Mouse (Mus musculus): ENCODE measurements at regions not wholly inside any gene's neighbourhood (a gene's known extent, or its start where the extent isn't known, plus 50 kb on each side); places are given as distances from the start of the nearest gene placed in this dataset.

DNA sequence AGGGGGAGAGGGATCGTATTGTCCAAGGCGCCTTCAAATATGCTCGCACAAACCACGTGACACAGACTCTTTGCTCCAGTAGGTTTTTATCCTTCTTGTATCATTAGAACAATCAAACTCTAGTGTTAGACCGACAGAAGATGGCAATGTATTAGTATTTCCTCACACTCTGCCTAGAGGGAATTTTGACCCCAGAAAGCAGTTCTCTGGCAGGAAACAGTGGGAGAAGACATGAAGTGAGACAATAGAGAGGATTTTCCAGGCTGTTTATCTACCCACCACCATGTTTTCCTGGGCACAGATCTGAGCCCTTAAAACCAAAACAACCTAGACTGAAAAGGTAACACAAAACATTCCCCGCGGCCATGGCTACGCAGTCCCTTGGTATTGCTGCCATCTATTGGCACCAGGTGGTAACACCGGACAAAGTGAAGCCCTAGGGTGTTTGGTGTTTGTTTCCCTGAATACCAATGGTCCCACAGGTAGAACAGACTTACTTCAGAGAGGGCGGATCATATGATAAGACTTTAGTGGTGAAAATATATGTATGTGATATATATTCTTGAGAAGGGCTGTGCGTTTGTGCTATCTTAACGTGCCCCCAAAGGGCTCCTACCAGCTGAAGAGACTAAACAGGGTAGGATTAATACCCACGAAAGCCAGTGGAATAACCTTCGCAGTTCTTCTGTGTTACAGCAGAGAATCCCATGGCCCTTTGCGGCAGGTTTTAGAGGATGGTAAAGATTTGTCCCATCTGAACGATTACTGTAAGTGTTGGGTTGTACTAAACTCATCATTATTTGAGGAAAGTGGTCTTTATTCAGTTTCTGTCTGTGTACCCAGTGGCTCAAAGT lies 1430.5 kb downstream of the Slc22a22 start:
- DNase-seq (ENCODE audit: extremely low spot score, low read depth, low spot score): peak; percentile 69

DNA sequence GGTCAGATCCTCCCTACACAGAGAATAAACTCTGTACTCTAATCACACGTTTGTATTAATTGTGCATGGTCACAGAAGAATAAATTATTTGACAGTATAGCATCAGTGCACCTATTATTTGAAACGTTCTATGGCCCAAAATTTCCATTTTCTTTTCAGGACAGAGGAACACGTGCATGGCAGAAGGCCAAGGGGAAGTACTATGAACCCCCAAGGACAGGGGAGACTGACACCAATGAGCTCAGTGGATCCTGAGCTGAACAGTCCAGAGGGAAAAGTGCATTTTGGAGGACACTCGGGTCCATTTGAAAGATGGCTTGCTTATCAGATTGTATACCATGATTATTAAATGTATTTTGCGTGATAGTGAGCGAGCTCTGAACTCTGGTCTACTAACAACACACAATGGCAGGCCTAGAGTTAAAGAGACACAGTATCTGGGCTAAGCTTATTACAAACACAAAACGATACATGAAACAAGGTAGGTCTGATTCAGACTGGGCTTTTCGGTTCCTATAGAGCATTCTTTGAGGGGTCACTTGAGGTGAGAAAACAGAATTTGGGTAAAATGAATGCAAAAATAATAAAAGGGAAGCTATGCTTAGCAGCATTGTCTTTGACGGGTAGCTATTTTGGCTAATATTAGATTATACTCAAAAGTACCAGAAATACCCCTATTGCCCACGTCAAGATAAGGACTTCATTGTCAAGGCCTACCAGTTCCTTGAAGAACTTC lies 1431.7 kb downstream of the Slc22a22 start:
- DNase-seq (ENCODE audit: extremely low spot score, low read depth, low spot score): no peak

DNA sequence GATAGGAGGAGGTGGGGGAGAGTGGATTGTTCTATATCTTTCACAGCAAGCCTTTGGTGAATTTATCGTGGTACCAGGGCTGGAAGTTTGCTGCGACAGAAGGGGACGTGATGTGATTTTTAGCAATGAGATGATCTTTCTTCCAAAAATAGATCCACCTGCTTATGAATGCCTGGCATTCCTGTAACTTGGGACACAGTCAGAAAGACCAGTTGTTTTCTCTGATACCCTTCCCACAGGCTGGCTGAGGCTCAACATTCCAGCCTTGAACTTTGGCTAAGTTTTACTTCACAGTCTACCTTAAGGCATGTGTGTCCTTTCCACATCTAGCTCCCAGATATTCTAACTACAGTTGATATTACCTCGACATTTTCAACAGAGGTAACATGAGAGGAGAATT lies 1434.1 kb downstream of the Slc22a22 start:
- DNase-seq (ENCODE audit: extremely low spot score, low read depth, low spot score): no peak

DNA sequence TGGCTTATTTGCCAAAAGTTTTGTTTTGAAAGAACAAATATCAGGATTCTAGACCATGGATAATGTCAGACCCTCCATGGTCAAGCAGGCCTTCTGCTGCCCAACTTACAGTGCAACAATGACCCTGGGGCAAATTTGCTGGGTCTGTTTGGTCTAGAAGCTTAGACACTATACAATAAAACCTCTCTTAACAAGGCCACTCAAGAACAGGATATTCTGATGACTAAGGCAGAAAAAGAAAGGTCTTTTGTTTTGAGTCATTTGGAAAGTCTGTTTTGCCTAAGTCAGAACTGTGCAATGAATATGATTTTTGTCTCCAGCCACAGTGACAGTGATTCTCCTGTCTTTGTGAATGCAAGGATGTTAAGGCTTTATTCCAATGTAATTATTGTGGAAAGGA lies 1435.0 kb downstream of the Slc22a22 start:
- no peak for DNase-seq (ENCODE audit: extremely low spot score, low read depth, low spot score)

DNA sequence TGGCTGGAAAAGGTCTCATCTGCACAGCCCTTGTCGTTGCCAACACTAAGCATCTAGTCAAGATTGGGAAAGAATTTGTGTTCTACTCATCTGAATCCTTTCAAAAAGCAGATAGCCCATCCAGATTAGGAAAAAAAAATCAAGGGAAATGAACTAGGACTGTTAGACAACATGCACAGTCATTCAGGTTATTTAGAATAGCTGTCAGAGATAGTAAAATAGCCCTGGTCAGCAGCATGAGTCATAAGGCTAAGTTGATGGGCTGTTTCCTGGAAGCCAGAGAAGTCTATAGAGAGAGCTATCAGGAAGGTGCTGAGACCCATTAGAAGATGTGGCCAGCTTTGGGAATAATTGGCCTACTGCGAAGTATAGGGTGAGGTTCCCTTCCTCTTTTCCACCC lies 1447.4 kb downstream of the Slc22a22 start:
- DNase-seq (ENCODE audit: extremely low spot score, low read depth, low spot score): no peak

DNA sequence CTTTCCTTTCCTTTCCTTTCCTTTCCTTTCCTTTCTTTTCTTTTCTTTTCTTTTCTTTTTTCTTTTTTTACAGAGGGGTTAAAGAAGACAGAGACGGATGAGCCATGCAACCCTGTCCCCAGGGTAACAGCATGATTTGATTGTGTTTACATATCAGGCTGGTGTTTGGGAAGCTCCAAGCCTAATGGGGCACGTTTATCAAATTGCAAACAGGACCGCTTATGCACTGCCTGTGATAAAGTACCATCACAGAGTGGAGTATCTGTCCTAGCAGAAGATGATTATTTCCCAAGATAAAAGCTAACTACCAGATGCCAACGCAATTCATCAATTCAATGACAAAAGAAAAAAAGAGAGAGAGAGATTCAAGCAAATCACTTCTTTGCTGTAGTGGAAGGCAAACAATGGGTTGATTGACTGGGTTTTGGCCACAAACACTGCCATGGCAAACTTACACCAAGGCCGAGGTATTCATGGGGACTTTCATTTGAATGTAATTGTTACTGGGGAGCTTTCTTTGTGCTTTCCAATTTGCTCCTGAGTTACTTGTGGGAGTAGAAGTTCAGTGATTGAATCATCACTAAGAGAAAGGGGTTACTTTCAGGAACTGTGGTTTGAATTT lies 1450.1 kb downstream of the Slc22a22 start:
- DNase-seq (ENCODE audit: extremely low spot score, low read depth, low spot score): no peak

DNA sequence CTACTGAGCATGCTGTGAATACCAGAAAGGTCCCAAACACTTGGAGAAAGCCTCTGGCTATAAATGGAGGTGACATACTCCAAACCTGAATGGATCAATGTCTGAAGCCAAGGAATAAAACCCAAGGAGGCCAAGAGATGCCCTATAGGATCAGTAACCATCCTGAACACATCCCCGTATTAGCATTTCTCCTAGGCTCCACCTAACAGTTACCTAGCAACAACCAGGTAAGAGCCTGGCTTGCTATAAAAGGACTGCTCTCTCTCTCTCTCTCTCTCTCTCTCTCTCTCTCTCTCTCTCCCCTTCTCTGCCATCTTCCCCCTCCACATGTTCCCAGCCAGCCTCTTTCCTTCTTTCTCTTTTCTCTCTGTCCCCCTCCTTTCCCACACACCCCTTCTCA lies 1452.7 kb downstream of the Slc22a22 start:
- no peak for DNase-seq (ENCODE audit: extremely low spot score, low read depth, low spot score)

DNA sequence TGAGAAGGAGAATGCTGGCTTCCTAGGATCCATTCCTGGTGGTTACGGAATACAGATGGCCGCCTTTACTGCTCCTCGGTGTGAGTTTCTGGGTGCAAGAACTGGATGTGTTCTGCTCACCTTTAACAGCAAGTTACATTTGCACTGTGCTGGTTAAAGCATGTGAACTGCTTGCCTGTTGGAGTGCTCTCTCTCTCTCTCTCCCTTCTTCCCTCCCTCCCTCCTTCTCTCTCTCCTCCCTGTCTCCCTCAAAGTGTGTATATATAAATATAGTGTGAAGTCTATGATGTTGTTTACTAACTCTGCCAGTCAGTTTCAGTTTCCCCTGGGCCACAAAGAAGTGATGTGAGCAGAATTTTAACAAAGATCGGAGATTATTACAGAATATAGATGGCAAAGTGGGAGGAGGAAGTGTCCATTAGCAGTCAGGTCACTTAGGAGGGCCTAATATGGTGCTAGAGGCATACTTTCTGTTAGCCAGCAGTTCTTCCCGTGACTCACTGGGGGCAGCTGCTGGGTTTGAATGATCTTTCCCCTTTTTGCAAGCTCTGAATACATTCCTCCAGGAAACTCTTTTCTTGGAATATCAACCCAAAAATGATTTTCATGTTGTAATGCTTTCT lies 1453.5 kb downstream of the Slc22a22 start:
- no peak for DNase-seq (ENCODE audit: extremely low spot score, low read depth, low spot score)

DNA sequence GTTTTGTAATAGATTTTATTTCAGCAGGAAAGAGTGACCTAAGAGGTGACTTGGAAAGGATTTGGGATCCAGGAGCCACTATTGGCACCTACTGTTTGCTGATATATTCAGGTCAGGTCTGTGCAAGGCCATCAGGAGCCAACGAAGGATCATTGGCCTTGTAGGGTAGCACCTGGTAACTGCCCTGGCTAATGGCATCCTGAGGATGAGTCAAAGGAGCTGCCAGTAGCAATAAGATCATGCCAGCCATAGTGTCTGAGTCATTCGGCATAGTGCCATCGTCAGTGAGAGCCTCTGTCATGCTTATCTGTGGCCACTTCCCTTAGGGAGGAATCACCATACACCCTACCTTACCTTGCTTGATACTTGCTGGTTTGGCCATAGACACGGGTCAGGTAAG lies 1455.1 kb downstream of the Slc22a22 start:
- no peak for DNase-seq (ENCODE audit: extremely low spot score, low read depth, low spot score)

DNA sequence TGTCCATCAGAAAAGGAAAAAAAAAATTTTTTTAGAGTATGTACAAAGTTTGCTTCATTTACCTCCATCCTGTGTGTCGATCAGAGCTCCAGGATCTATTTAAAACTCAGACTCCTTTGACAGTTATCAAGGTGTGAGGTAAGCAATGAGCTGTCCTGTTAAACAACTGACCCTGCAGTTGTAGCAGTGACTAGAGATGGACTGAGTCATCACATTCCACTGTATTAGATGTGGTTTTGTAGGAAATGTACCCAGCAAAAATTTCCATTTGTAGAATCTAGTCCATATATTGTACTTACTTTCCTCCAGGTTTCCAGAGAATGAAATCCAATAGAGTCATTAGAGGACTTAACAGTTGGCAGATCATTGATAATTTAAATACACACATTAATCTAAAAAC lies 1459.3 kb downstream of the Slc22a22 start:
- DNase-seq (ENCODE audit: extremely low spot score, low read depth, low spot score): no peak

DNA sequence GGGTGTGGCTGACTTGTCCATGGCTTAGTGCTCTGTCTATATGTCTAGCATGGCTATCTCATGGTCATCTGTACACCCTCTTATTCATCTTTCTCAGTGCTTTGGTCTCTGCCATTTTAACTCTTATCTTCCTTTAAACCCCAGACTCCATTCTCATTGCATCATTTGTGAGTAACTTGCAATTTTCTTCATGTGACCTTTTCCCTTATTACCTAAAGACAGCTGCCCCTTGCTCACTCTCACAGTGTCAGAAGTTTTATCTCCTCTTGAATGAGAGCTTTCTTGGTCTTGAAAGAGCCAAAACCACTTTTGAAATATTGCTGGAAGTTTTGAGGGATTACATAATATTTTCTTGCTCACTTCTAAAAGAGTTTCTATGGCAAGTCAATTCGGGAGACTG lies 1459.9 kb downstream of the Slc22a22 start:
- no peak for DNase-seq (ENCODE audit: extremely low spot score, low read depth, low spot score)

DNA sequence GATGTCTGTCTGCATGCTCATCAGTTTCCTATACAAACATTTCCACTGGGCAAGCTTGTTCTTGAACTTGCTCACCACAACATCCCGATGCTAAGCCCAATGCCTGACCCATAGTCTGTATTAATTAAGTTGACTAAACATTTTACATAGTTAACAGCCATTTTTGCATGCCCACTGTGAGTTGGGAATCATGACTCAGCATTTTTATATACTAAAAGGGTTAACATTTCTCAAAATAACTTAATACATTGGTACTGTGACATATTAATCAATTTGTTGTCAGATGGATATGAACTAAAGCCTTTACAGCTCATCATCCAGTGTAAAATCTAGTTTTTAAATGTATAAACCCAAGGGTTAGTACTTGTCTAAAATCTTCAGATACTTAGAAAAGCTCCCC lies 1461.4 kb downstream of the Slc22a22 start:
- no peak for DNase-seq (ENCODE audit: extremely low spot score, low read depth, low spot score)

DNA sequence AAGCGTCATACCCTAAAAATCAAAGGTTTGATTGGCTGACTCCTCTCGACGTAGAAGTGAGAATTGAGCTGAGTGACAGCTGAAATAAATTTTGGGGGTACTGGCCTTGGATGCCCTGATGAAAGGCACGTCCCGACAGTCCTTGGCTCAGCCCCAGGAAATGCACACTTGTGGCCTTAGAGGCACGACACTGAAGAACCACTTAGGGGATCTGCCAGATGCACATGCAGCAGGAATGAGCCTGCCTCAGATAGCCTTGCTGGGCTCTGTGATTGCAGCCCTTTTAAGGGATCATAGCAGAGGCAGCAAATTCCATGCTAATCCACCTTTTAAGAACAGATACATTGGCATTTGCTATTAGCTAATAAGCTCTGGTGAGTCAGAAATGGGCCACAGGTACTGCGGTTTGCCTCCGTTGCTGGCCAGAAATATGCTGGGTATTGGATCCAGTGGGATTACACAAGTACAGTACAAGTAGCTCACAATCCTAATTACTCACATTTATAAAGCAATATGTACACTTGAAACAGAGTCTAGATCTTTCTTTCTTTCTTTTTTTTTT lies 1463.3 kb downstream of the Slc22a22 start:
- DNase-seq (ENCODE audit: extremely low spot score, low read depth, low spot score): no peak

DNA sequence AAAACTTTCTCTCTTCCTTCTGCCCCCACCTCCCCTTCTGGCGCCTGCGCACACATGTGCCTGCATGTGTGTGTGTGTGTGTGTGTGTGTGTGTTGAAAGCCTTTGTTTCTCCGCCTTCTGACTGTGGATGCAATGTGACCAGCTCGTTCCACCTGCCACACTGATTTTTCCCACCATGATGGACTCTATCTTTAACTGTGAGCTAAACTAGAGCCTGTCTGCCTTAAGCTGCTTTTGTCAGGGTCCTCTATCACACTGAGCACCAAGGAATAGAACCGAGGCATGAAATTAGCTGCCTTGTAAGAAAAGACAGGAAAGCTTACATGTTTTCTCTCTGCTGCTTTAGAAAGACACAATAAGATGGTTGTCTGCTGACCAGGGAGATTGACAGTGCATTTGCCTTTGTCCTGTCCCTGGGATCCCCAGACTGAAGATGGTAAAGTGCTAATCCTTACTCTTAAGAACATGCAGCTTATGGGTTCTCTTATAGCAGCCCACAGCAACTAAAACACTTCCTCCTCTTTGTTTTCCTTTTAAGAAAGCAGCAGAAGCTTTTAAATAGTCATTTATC lies 1468.7 kb downstream of the Slc22a22 start:
- DNase-seq (ENCODE audit: extremely low spot score, low read depth, low spot score): no peak

DNA sequence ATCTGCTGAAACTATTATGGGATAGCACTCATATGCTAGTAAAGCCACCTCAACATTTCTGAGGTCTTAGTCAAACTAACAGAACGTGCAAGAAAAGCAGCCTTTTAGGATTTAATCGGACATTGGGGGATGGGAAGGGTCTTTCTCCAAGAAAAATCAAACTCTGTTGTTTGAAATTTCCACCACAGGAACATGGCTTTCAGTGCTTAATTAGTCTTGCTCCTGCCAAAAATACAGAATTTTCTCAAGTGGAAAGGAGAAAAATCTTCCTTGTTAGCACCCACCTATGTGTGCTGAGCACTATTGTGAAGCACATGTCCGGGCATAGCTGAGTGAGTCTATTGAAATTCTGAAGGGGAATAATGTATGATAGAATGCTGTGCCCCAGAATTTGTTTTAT lies 1470.0 kb downstream of the Slc22a22 start:
- DNase-seq (ENCODE audit: extremely low spot score, low read depth, low spot score): no peak

DNA sequence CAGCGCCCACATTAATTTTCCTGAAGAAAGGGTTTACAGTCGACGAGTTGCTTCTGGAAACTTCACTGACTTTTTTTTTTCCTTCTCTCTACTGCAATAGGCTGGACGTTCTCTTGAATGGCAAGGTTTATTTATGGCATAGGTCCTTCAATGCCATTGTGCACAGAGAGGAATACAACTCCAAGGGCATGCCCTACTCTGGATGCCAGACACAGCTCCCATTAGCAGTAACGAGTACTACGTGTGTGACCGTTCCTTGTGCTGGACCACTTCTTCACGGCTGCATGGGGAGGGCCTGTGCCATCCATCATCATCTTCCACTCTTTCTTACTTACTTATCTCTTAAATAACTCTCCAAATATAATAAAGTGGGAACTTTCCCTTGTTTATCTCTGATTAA lies 1472.1 kb downstream of the Slc22a22 start:
- DNase-seq (ENCODE audit: extremely low spot score, low read depth, low spot score): no peak

DNA sequence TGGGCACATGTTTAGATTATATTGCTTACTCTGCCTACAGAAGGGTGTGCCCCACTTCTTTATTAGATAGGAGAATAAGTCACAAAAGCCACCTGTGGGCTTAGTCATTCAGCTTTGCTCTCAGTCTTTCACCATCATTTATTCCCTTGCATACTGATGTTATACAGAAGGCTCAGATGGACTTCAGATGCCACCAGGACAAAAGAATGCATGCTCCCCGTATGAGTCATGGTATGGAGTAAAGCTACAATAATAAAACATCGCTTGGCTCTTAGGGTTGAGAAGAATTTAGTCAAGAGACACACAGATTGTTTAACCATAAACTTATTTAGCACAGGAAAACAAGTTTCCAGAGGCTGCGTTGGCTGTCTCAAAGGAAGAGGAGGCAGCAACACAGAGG lies 1473.5 kb downstream of the Slc22a22 start:
- DNase-seq (ENCODE audit: extremely low spot score, low read depth, low spot score): no peak

DNA sequence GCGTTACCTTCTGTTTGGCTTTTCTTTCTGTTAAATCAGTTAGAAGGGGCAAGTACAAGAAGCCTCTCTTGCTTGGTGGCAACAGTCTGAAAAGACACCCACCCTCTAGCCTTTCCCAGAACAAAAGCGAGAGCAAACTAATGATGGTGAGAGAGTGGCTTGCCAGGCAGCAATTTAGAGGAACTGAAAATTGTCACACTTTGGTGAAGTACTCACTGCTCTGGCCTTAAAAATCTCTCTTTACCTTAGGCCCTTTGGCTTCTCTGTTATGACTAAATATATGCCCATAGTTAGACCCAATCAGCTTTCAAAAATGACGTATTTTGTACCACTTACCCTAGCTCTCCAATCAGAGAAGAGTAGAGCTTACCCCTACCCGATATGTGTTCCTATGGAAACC lies 1477.8 kb downstream of the Slc22a22 start:
- no peak for DNase-seq (ENCODE audit: extremely low spot score, low read depth, low spot score)

DNA sequence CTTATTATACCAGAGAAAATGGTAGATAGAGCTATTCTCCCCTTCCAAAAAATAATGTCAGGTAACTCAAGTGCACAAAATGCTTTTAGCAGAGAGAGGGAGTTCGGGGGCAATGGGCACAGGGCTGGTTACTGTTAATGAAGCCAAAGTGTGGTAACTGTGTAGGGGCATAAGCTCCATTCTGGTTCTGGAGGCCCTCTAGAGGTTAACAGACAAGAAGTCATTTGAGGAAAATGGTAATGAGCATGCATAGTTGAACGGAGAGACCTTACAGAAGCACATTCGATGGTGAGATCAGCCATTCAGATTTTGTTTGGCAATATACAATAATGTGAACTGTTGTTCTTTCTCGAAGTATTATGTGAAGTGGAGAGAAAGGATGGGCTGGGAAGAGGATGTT lies 1479.4 kb downstream of the Slc22a22 start:
- no peak for DNase-seq (ENCODE audit: extremely low spot score, low read depth, low spot score)

DNA sequence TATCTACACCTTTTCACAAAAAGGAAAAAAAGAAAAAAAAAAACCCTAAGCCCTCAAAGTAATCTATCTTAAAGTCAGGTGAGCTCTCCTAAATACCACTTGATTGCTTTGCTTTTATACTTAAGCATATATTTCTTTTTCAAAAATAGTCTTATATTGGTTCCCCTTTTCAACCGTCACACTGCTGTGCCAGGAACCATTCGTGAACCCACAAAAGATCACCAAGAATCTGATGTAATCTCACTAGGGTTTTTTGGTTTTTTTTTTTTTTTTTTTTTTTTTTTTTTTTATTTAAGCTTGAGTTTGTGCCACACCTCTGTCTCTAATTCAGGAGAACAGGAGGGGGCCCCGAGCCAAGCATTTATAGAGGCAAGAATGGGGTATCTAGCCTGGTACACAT lies 1482.7 kb downstream of the Slc22a22 start:
- DNase-seq (ENCODE audit: extremely low spot score, low read depth, low spot score): no peak

DNA sequence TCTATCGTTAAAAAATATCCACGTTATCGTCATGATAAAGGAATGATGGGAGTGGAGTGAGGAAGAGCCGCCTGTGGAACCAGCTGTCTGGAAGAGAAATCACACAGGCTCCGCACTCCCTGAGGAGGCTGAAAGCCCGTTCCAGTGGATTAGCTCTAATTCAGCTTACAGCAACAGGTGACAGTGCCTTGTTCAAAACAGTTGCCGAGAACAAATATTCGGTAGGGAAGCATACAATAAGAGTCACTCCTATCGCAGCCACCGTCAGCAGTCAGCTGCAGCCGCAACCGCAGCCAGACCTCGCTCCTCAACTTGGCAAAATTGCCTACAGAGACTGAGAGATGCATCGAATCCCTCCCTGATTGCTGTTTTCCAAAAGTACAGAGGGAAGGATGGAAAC lies 1501.6 kb downstream of the Slc22a22 start:
- no peak for DNase-seq (ENCODE audit: extremely low spot score, low read depth, low spot score)

Data from hindlimb bud, embryonic 11.5 days (tissue).